Mouse (Mus musculus): ENCODE data around the gene Cyth1.

- TF ChIP-seq CTCF (IDR thresholded peaks at IDR 0.05; ENCODE audit: borderline replicate concordance, insufficient read depth, low read depth, low read length) (no peak), POLR2A (IDR thresholded peaks at IDR 0.05; ENCODE audit: borderline replicate concordance, insufficient read depth, low read length) (no peak)
Measured at GRCm38 (mm10) chr11:118142547-118143165, 105.7 kb downstream of the Cyth1 start.
